Comparison of ENCODE assay signal across 9 mouse cellular contexts in the genomic region with DNA sequence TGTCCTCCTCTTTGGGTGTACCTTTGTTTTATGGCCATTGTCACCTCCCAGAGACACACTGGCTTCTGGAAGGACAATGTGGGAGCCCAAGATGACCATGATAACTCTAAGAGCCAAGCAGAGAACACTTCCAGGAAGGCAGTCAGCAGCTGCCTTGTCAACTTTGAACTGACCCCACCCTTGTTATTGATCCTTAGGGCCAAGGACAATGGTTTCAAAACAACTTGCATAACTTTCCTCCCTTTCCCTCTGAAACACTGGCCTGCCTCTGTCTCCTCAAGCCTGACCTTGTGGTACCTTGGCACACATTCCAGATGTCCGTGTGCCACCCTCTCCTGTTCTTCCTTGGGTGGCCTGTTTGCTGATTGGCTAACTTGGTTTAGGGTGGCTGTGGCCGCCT.
A peak's percentile ranks its signal among the peaks of the same experiment; 100 is the strongest.
DNase-seq lines count a peak whose midpoint lies in the region; ATAC-seq lines count a peak whose summit lies in the region.
"Had no signal": no experiment of that assay in that cellular context is flagged by ENCODE, and none has a peak within 500 bp of the region (broad histone marks: within the 10 kb centered on the region; RNA-seq: fewer than 3 reads in every experiment).

No protein-coding gene starts in this region.

- no peak for ATAC-seq in hindbrain, embryonic 15.5 days (ENCODE audit: low FRiP score, low read depth)
- no peak for ATAC-seq in hindbrain, embryonic 13.5 days (ENCODE audit: low FRiP score)
- ATAC-seq in embryonic facial prominence, embryonic 13.5 days (ENCODE audit: insufficient number of reproducible peaks, insufficient read depth, low FRiP score, low TSS enrichment, low read depth), result no peak
- no peak for ATAC-seq in limb, embryonic 15.5 days (ENCODE audit: insufficient number of reproducible peaks, low FRiP score, low TSS enrichment, low read depth)
- no peak for ATAC-seq in megakaryocyte progenitor cell, adult 5-6 weeks (replicated peaks; ENCODE audit: poor library complexity)

- H3K4me3 ChIP-seq in hindbrain, embryonic 15.5 days, result no peak overlapping the region
- no peak overlapping the region for H3K4me3 ChIP-seq in hindbrain, embryonic 13.5 days
- no peak overlapping the region for H3K4me3 ChIP-seq in embryonic facial prominence, embryonic 13.5 days
- H3K4me3 ChIP-seq in limb, embryonic 15.5 days, result no peak overlapping the region

- peak overlapping the region; percentile 12; the same call in 1 of the 2 replicates for H3K27ac ChIP-seq in hindbrain, embryonic 15.5 days (replicated peaks)
- no peak overlapping the region for H3K27ac ChIP-seq in hindbrain, embryonic 13.5 days
- 0 out of 2 replicates have a peak overlapping the region, but pooled peaks have one; percentile 5 for H3K27ac ChIP-seq in embryonic facial prominence, embryonic 13.5 days
- peak overlapping the region; percentile 70 for H3K27ac ChIP-seq in limb, embryonic 15.5 days

- no peak overlapping the region for H3K4me2 ChIP-seq in hindbrain, embryonic 15.5 days
- no peak overlapping the region for H3K4me2 ChIP-seq in hindbrain, embryonic 13.5 days
- H3K4me2 ChIP-seq in embryonic facial prominence, embryonic 13.5 days, result no peak overlapping the region
- no peak overlapping the region for H3K4me2 ChIP-seq in limb, embryonic 15.5 days

- no peak overlapping the region for H3K9ac ChIP-seq in hindbrain, embryonic 15.5 days
- H3K9ac ChIP-seq in hindbrain, embryonic 13.5 days, result no peak overlapping the region
- H3K9ac ChIP-seq in embryonic facial prominence, embryonic 13.5 days, result no peak overlapping the region
- H3K9ac ChIP-seq in limb, embryonic 15.5 days, result no peak overlapping the region

- H3K27me3 ChIP-seq in hindbrain, embryonic 15.5 days, result no peaks in the 10 kb centered on the region
- H3K27me3 ChIP-seq in hindbrain, embryonic 13.5 days, result no peaks in the 10 kb centered on the region
- H3K27me3 ChIP-seq in embryonic facial prominence, embryonic 13.5 days, result no peaks in the 10 kb centered on the region
- H3K27me3 ChIP-seq in limb, embryonic 15.5 days, result no peaks in the 10 kb centered on the region

- 85% methylated on average over 2 of the region's 2 CpGs for WGBS in hindbrain, embryonic 15.5 days
- WGBS in hindbrain, embryonic 13.5 days, result 89% methylated on average over 2 of the region's 2 CpGs
- 85% methylated on average over 2 of the region's 2 CpGs for WGBS in embryonic facial prominence, embryonic 13.5 days
- 83% methylated on average over 2 of the region's 2 CpGs for WGBS in limb, embryonic 15.5 days

- peak; percentile 30 for DNase-seq in ZHBTc4 (ENCODE audit: low read depth, low spot score)
- DNase-seq in right cerebral cortex, adult 18-20 months, result no peak
- no peak for DNase-seq in thymus, postnatal 10 days (ENCODE audit: low spot score in 2 of 2)

- no peaks in the 10 kb centered on the region for H3K36me3 ChIP-seq in hindbrain, embryonic 15.5 days
- no peaks in the 10 kb centered on the region for H3K36me3 ChIP-seq in hindbrain, embryonic 13.5 days
- H3K36me3 ChIP-seq in embryonic facial prominence, embryonic 13.5 days, result no peaks in the 10 kb centered on the region
- no peaks in the 10 kb centered on the region for H3K36me3 ChIP-seq in limb, embryonic 15.5 days
- H3K36me3 ChIP-seq: G1E had no signal

- peaks cover 18% of the 10 kb centered on the region for H3K4me1 ChIP-seq in hindbrain, embryonic 15.5 days (replicated peaks)
- H3K4me1 ChIP-seq in hindbrain, embryonic 13.5 days (replicated peaks), result peaks cover 18% of the 10 kb centered on the region
- H3K4me1 ChIP-seq in embryonic facial prominence, embryonic 13.5 days, result peaks cover 25% of the 10 kb centered on the region
- peaks cover 23% of the 10 kb centered on the region for H3K4me1 ChIP-seq in limb, embryonic 15.5 days

- no peaks in the 10 kb centered on the region for H3K9me3 ChIP-seq in hindbrain, embryonic 15.5 days
- H3K9me3 ChIP-seq in hindbrain, embryonic 13.5 days, result no peaks in the 10 kb centered on the region
- no peaks in the 10 kb centered on the region for H3K9me3 ChIP-seq in embryonic facial prominence, embryonic 13.5 days
- H3K9me3 ChIP-seq in limb, embryonic 15.5 days, result no peaks in the 10 kb centered on the region
